Mouse (Mus musculus) activated CD4-positive, CD25-positive, alpha-beta regulatory T cell, adult 4 months (primary cell): ENCODE data around the gene Kcnj9. TPM values are rescaled to one million over a fixed set of nuclear protein-coding genes. Genes with fewer than 3 reads are reported as not detected.

Experiments
- ATAC-seq: one replicate; pipeline ENCODE4 v1.8.0; 2017
- polyA plus RNA-seq, 2 experiments: library from polyadenylated mRNA; unstranded; fragments of 100-300 nt; shearing (Covaris generic); gene quantifications; one replicate each; pipeline ENCODE4 v1.2.1; 2017

Kcnj9 gene
- polyA plus RNA-seq, 2 experiments from 2014 or later = 0.08 TPM; not detected in 1

DNA sequence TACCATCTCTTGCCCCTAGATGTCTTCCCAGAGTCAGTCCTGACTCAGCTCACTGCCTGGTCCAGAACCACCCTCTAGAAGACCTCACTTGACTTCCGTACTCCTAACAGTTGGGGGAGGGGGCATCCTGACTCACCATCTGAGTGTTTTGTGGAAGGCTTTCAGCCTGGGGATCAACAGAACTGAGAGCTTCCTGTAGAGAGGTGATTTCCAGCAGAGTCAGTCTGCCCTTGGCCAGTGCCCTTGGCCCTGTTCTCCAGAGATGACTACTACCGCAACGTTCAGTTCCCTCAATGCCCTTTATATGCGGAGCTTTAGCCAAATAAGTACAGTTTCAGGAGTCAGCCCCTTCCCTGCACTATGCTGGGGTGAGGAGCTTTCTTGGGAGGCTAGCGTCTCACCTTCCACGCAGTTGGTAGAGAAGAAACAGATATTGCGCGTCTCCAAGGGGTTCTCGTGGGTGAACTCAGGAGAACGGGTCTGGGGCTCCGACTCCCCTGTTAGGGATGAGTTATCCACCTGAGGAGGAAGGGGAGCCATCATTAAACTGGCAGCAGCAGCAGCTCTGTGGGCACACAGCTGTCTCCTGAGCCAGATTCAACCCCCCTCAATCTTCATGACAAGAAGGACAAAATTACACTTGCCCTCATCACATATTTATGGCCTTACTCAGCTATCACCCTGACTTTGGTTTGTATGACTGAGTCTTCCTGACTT, 40.1 kb downstream of the Kcnj9 start:
- peak; percentile 23 for ATAC-seq

DNA sequence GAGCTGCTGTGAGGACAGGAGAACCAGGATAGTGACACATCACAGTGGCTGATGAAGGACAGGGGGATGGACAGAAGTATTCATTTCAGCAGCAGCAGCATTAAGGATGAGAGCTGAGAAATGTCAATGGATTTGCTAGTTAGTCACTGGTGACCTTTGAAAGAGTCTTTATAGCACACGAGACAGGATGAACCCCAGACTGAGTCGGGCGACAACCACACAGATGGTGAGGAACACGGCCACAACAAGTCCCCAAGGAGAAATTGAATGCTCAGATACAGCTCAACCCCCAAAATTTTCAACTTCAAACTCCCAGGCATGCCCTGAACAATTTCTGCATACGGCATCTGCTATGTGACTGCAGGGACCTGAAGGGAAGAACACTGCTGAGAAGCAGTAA, 42.4 kb downstream of the Kcnj9 start:
- ATAC-seq = peak; percentile 36

DNA sequence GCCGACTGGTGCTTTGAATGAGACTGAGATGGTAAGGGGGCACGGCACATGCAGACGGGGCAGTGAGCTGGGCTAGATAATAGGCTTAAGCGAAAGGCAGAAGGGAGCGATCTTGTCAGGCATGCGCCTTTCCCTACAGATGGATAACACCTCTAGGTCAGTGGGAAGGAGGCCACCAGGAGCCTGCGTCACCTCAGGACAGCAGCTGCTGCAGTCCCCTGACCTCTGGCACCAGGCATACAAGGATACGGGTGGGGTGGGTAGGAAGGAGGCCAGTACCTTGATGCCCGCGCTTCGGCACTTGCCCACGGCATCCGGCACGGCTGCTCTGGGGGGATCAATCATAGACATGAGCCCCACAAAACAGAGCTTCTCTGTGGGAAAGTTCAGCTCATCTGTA, 44.9 kb downstream of the Kcnj9 start:
- ATAC-seq = no peak

DNA sequence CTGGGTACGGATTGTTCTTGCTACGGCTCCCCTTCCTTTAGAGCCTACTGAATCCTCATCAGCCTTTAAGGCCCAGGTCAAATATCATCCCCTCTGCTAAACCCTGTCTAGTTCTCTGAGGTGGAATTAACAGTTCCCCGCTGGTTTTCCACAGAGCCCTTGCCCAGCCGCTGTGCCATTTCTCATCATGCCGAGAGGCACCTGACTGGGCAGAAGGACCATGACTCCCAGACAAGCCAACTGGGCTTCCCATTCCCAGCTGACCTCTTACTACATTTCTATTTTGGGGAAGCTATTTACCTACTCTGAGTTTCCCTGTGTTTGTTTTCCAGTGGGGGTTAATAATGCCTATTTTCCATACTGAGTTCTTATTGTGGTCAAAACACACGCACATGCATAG, 46.0 kb downstream of the Kcnj9 start:
- ATAC-seq = no peak

DNA sequence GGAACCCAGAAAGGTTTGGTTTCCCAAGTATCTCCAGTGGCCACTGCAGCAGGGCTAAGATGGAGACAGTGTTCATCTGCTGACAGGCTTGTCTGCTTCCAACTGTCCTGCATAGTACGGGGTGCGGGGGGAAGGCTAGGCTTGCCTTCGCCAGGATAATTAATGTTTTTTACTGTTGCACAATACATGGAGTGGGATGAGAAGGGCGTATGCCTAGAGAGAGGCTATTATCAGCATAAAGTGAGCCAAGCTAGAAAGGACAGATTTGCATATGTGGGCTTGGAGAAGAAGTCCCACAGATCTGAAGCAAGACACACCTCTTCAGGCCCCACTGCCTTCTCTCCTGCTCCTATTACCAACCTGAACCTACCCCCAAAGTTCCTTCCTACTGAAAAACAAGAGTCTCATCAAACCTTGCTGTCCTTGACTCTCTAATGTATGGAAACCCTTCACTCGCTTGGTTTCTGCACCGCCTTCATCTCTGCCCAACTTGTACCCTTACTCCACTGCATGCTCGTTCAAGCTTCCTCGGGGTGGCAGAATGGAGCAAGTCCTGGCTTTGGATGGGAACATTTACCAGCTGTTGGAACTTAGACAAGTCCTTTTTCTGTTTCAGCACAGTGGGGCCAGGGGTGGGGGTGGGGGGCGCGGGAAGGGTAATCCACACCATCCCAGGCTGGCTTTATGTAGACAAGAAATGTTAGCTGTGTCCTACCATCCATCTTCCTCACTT, 47.4 kb downstream of the Kcnj9 start:
- no peak for ATAC-seq

DNA sequence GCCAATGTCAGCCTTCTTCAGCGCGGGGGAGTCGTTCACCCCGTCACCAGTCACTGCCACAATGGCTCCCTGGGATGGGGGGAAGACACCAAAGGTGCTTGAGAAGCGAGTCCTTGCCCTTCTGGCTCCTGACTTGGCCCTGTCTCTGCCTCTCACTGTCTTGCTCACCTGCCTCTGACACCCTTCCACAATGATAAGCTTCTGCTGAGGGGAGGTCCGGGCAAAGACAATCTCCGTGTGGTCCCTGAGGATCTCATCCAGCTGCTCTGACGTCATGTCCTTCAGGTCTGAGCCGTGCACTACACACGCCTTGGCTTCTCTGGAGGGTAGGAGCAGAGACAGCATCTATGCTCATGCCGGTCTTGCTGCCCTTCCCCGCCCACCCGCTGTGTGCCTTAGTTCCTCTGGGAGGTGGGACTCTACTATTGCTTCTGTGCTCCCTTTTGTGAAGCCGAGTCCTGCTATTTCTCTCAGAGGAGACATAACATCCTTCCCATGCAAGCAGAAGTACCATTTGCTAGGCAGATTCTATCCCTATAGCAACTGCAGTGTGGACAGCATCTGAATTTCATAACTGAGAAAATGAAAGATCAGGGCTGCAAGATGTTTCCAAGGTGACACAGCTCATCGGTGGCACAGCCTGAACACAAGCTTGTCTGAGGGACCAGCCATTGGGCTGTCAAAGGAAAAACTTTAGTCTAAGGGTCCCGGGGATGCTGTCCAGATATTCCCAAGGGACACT, 49.2 kb downstream of the Kcnj9 start:
- ATAC-seq = no peak

DNA sequence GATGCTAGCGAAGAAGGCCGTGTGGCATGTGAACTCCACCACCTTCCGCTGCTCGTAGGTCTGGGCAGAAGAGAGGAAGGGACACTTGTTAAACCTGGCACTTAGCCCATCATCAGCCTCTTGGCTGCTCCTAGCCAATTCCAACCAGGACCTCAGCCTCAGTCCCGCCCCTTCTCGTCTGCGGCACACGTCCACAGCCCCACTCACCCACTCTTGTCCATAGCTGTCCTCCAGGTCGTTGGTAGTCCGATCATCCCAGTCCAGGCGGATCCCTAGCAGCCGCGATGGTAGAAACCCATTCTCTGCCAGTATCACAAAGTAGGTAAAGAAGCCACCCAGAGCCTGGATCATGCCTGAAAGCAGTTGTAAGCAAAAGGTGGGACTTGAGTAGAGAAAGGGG, 50.8 kb downstream of the Kcnj9 start:
- ATAC-seq = no peak

DNA sequence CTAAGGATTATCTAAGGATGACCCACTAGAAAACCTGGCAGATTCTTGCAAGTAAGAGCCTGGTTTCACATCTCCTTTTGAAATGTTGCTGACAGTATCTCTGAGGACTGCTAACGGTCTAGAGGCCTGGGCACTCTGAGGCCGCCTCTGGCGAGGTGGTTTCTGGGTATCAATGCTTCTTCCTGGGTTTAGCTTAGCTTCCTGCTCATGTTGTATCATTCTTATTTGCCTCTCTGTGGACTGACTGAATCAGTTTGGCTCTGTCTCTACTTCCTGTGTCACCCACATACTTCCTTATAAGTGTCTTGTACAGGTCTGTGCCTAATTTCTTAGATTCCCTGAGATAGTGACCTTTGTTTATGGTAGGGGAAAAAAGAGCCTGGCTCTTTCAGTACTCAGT, 51.9 kb downstream of the Kcnj9 start:
- ATAC-seq = peak; percentile 92

DNA sequence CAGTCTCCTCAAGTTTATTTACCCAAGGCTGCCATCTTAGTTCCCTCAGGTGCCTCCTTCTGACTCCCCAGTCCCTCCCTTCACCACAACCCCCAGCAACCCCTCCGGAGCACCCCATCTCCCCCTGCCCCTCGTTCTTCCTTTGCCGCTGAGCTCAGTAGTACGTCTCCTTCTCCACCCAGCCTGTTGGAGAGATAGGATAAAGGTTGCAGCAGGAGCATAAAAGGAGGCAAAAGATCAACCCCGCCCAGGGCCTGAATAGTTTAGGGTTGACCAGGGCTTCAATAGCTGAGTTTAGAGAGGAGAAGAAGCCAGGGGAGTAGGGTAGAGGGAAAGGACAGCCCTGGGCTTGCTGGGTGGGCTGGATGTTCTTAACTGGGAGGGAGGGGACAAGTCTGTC, 54.6 kb downstream of the Kcnj9 start:
- no peak for ATAC-seq

DNA sequence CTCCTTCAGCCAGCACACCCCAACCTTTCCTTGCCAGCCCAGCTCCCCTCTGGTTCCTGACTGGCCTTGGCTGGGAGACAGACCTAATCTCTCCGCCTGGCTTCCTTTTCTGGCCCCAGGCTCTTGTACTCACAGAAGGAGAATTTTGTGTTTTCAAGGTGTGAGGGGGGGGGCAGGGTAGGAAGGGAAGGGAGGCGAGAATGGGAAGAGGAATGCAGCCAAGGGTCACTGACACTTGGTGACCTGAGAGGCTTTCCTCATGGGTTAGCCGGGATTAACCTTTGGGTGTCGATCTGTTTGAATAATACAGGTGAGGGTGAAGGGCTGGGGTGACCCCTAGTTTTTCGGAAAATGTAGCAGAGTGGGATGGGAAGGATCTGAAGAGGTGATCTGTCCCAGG, 55.0 kb downstream of the Kcnj9 start:
- ATAC-seq = no peak

DNA sequence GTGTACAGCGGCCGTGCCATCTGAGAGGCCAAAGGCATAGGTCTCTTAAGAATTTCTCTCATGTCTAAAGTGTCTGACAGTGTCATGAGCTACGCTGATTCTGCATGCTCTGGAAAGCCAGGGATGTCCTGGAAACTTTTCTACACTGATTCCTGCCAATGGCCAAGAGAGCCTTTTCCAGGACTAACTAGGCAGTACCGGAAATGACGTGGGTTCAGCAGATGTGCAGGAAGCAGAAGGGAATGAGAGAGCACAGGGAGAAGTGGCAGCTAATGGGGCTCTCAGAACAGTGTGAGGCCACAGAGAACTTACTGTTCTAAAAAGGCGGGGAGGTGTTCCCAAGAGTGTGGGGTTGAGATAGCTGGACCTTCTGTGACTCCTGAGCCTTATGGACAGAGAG, 55.7 kb downstream of the Kcnj9 start:
- ATAC-seq = no peak

DNA sequence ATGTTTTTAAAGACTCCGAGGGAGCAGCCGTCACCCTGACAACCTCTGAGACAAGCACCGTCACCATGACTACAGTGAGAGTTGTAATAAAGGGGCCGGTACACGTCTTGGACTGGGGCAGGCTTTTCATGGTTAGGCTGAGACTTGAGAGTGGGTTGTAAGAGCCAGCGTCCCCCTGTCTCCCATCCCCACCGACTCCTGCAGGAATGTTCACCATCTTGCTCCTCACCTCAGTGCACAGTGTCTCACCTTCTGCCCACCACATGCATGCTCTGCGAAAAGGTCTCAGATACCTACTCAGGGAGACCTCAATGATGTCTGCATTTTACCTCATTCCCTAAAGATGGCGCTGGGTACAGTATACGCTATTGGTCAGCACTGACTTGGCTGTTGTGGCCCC, 57.4 kb downstream of the Kcnj9 start:
- no peak for ATAC-seq

DNA sequence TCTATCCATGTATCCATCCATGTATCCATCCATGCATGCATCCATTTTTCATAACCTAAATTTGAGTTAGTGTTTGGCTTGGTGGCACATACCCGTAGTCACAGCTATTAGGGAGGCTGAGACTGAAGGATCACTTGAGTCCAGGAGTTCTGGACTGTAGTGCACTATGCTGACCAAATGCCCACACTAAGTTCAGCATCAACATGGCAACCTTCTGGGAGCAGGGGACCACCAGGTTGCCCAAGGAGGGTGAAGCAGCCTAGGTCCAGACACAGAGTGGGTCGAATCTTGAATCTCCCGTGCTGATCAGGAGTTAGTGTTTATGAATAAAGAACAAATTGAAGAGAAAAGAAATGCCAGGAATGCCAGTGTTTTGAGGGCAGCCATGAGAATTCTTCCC, 57.9 kb downstream of the Kcnj9 start:
- ATAC-seq = no peak

Other genes starting within 250 kb of the Kcnj9 start
- 100 to 1,000 TPM in 1 of 2 experiments, 10 to 100 TPM in 1; 84.6 to 111 TPM for gene Copa, start 246.8 kb downstream of the Kcnj9 start, polyA plus RNA-seq
- gene Ncstn, start 246.5 kb downstream of the Kcnj9 start, polyA plus RNA-seq = 100 to 1,000 TPM in 1 of 2 experiments, 10 to 100 TPM in 1; 97.2 to 108 TPM
- 10 to 100 TPM; 68.1 to 70.7 TPM for gene Pex19, start 202.6 kb downstream of the Kcnj9 start, polyA plus RNA-seq
- 10 to 100 TPM; 51.0 to 78.8 TPM for gene Dcaf8, start 181.2 kb downstream of the Kcnj9 start, polyA plus RNA-seq
- 10 to 100 TPM; 42.0 to 43.1 TPM for gene Pea15a, start 122.5 kb downstream of the Kcnj9 start, polyA plus RNA-seq
- not detected for gene Casq1, start 109.5 kb downstream of the Kcnj9 start, polyA plus RNA-seq
- gene Atp1a4, start 70.9 kb downstream of the Kcnj9 start, polyA plus RNA-seq = not detected
- 1 to 10 TPM; 3.4 to 3.8 TPM for gene Igsf8, start 67.7 kb downstream of the Kcnj9 start, polyA plus RNA-seq
- under 1 TPM; 0.08 to 0.12 TPM for gene Atp1a2, start 31.3 kb downstream of the Kcnj9 start, polyA plus RNA-seq
- under 1 TPM in 1 of 2 experiments, not detected in 1; 0.15 TPM for gene Kcnj10, start 11.9 kb upstream of the Kcnj9 start, polyA plus RNA-seq
- 1 to 10 TPM; 5.6 to 7.3 TPM for gene Pigm, start 47.2 kb upstream of the Kcnj9 start, polyA plus RNA-seq
- gene Slamf9, start 146.0 kb upstream of the Kcnj9 start, polyA plus RNA-seq = under 1 TPM in 1 of 2 experiments, not detected in 1; 0.25 TPM
- gene Igsf9, start 152.5 kb upstream of the Kcnj9 start, polyA plus RNA-seq = not detected
- 100 to 1,000 TPM; 319 to 387 TPM for gene Tagln2, start 170.7 kb upstream of the Kcnj9 start, polyA plus RNA-seq
- under 1 TPM; 0.09 to 0.75 TPM for gene Cfap45, start 191.5 kb upstream of the Kcnj9 start, polyA plus RNA-seq
- not detected for gene Vsig8, start 226.6 kb upstream of the Kcnj9 start, polyA plus RNA-seq